Mouse (Mus musculus) ES-E14 (cell line): ENCODE data around the gene Ddx10.

Experiments used
- CHD2 ChIP-seq: IDR thresholded peaks from 2 replicates; pipeline ENCODE4 v1.6.1; 2014; ENCODE audit warnings: mild to moderate bottlenecking, low read depth, low read length, inconsistent platforms
- HCFC1 ChIP-seq: IDR thresholded peaks from 2 replicates; pipeline ENCODE4 v1.6.1; 2012; ENCODE audit warnings: low read length, inconsistent platforms, borderline replicate concordance; ENCODE audit not compliant: insufficient read depth
- MAFK ChIP-seq: IDR thresholded peaks from 2 replicates; pipeline ENCODE4 v1.6.1; 2014; ENCODE audit warnings: mild to moderate bottlenecking, low read depth, low read length, inconsistent platforms; ENCODE audit not compliant: insufficient read depth
- ZC3H11A ChIP-seq: IDR thresholded peaks from 2 replicates; pipeline ENCODE4 v1.6.1; 2012; ENCODE audit warnings: low read depth, mild to moderate bottlenecking, inconsistent platforms, low read length, borderline replicate concordance
- ZNF384 ChIP-seq: IDR thresholded peaks from 2 replicates; pipeline ENCODE4 v1.6.1; 2012; ENCODE audit warnings: low read depth, low read length, inconsistent platforms

DNA sequence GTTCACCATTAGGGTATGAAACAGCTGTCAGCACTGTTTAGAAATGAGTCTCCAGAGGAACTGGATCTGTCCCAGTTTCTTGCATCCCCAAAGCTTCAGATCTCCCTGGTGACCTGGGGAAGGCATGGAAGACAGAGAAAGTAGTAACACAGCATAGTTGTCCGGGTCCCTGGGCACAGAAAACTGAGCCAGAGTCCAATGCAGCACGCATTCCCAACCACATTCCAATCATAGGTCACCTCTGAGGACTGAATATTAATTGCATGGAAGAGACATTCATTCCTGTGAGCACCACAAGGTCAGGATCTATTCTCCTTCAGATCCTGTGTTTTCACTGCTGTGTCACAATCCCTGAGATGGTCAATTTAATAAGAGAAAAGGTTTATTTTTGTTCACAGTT, 182.8 kb downstream of the Ddx10 start:
- no peak for TF ChIP-seq MAFK
- no peak for TF ChIP-seq HCFC1
- no peak for TF ChIP-seq CHD2
- TF ChIP-seq ZC3H11A: no peak
- TF ChIP-seq ZNF384: no peak
